In the genomic region with DNA sequence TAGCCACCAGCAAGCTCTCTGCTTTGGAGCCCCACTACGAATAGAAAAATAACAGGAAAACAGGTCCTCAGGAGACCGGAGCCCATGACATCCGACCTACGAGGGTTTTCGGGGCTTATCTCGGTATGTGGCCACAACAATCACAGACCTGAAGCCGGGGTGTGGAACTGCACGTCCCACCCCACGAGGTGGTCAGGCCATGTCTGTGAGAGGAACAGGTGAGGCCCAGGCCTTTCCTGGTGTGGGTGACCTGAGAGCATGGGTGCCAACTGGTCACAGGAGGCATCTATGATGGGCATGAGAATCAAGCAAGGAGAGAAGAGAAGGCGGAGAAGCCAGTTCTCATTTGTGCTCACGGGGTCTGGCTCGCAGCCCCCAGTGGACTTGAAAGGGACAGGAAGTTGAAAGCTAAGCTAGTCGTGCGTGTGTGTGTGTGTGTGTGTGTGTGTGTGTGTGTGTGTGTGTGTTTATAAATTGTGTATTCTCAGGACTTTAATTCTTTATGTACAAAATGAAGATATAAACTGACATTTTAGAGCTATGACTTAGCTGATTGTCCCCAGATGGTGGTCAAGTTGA, we compare ENCODE assay signal across 12 mouse cellular contexts.
DNase-seq lines count a peak whose midpoint lies in the region; ATAC-seq and TF ChIP-seq lines count a peak whose summit lies in the region.
"Had no signal": no experiment of that assay in that cellular context is flagged by ENCODE, and none has a peak within 500 bp of the region (broad histone marks: within the 10 kb centered on the region; RNA-seq: fewer than 3 reads in every experiment).

No protein-coding gene starts in this region.

- H3K9me3 ChIP-seq in hindbrain, embryonic 10.5 days, result no peaks in the 10 kb centered on the region
- no peaks in the 10 kb centered on the region for H3K9me3 ChIP-seq in hindbrain, embryonic 16.5 days (ENCODE audit: control insufficient read depth, low read length)
- no peaks in the 10 kb centered on the region for H3K9me3 ChIP-seq in midbrain, embryonic 11.5 days (ENCODE audit: control insufficient read depth, low read length)
- no peaks in the 10 kb centered on the region for H3K9me3 ChIP-seq in midbrain, embryonic 14.5 days (ENCODE audit: control insufficient read depth, low read length)
- no peaks in the 10 kb centered on the region for H3K9me3 ChIP-seq in intestine, embryonic 16.5 days (ENCODE audit: control insufficient read depth, low read length)

- no peak for DNase-seq in hindbrain, embryonic 10.5 days (ENCODE audit: low spot score)
- peak; percentile 69 for DNase-seq in midbrain, embryonic 11.5 days (ENCODE audit: low spot score, missing footprints)
- DNase-seq in midbrain, embryonic 14.5 days, result no peak
- no peak for DNase-seq in spleen, postnatal 4 days (ENCODE audit: low spot score in 2 of 2)
- DNase-seq: adrenal gland, adult 8-10 months; B cell, adult 2 months; cerebellum, adult 2 months; right cerebral cortex, postnatal 14 days had no signal

- H3K4me1 ChIP-seq in hindbrain, embryonic 10.5 days (replicated peaks), result no peaks in the 10 kb centered on the region
- H3K4me1 ChIP-seq in hindbrain, embryonic 16.5 days (ENCODE audit: control insufficient read depth, insufficient read depth, low read depth, low read length), result no peaks in the 10 kb centered on the region; the same call in 1 of the 2 replicates
- no peaks in the 10 kb centered on the region for H3K4me1 ChIP-seq in midbrain, embryonic 11.5 days (ENCODE audit: control insufficient read depth, insufficient read depth, low read length)
- no peaks in the 10 kb centered on the region for H3K4me1 ChIP-seq in midbrain, embryonic 14.5 days (ENCODE audit: control insufficient read depth, insufficient read depth, low read length)
- no peaks in the 10 kb centered on the region for H3K4me1 ChIP-seq in small intestine, adult 2 months (ENCODE audit: control insufficient read depth, insufficient read depth, insufficient read length, low read length)
- peaks cover 5% of the 10 kb centered on the region; the same call in 1 of the 2 replicates for H3K4me1 ChIP-seq in intestine, embryonic 16.5 days (ENCODE audit: control insufficient read depth, insufficient read depth, low read length)

- no peak for TF ChIP-seq CTCF in small intestine, adult 2 months (IDR thresholded peaks at IDR 0.05; ENCODE audit: extremely low read depth, insufficient read length, insufficient replicate concordance, low read depth, low read length)

- ATAC-seq in hindbrain, embryonic 16.5 days, result no peak
- ATAC-seq in midbrain, embryonic 11.5 days (ENCODE audit: low FRiP score), result no peak
- no peak for ATAC-seq in midbrain, embryonic 14.5 days (ENCODE audit: low FRiP score, low TSS enrichment)
- ATAC-seq in hematopoietic stem cell, adult 5-6 weeks (replicated peaks in 1 of 2; ENCODE audit: insufficient read depth in 1 of 2, low FRiP score in 2 of 2, low TSS enrichment in 1 of 2, low read depth in 1 of 2, poor library complexity in 2 of 2, severe bottlenecking in 2 of 2), result peak; percentile 17 to 27; a peak in 3 of 4 replicates
- no peak for ATAC-seq in intestine, embryonic 16.5 days

- no peak overlapping the region for H3K4me2 ChIP-seq in hindbrain, embryonic 16.5 days (ENCODE audit: low read length)
- H3K4me2 ChIP-seq in midbrain, embryonic 11.5 days, result no peak overlapping the region
- no peak overlapping the region for H3K4me2 ChIP-seq in midbrain, embryonic 14.5 days (ENCODE audit: low read length)
- H3K4me2 ChIP-seq in intestine, embryonic 16.5 days (ENCODE audit: low read depth, low read length), result no peak overlapping the region

- H3K27ac ChIP-seq in hindbrain, embryonic 10.5 days, result 0 out of 2 replicates have a peak overlapping the region, but pooled peaks have one; percentile 23
- no peak overlapping the region for H3K27ac ChIP-seq in hindbrain, embryonic 16.5 days (ENCODE audit: low read depth, low read length)
- H3K27ac ChIP-seq in midbrain, embryonic 11.5 days (ENCODE audit: low read depth, low read length), result no peak overlapping the region
- H3K27ac ChIP-seq in midbrain, embryonic 14.5 days (replicated peaks; ENCODE audit: low read depth, low read length), result no peak overlapping the region
- H3K27ac ChIP-seq in small intestine, adult 2 months (ENCODE audit: insufficient read depth, low read depth, low read length), result peak overlapping the region; percentile 26; the same call in 1 of the 2 replicates
- no peak overlapping the region; the same call in 1 of the 2 replicates for H3K27ac ChIP-seq in intestine, embryonic 16.5 days (ENCODE audit: low read length)

- H3K27me3 ChIP-seq in hindbrain, embryonic 10.5 days (ENCODE audit: insufficient read depth, poor library complexity, severe bottlenecking), result no peaks in the 10 kb centered on the region
- H3K27me3 ChIP-seq in hindbrain, embryonic 16.5 days (replicated peaks; ENCODE audit: control insufficient read depth, insufficient read depth, low read length), result no peaks in the 10 kb centered on the region
- no peaks in the 10 kb centered on the region for H3K27me3 ChIP-seq in midbrain, embryonic 11.5 days (ENCODE audit: control insufficient read depth, insufficient read depth, low read length)
- H3K27me3 ChIP-seq in midbrain, embryonic 14.5 days (ENCODE audit: control insufficient read depth, insufficient read depth, low read length), result no peaks in the 10 kb centered on the region
- no peaks in the 10 kb centered on the region for H3K27me3 ChIP-seq in small intestine, adult 2 months (ENCODE audit: control insufficient read depth, insufficient read depth, low read length)
- no peaks in the 10 kb centered on the region for H3K27me3 ChIP-seq in intestine, embryonic 16.5 days (replicated peaks; ENCODE audit: control insufficient read depth, insufficient read depth, low read length)

- no peak for TF ChIP-seq POLR2A in small intestine, adult 2 months (IDR thresholded peaks at IDR 0.05; ENCODE audit: low read depth, low read length)

- H3K36me3 ChIP-seq in hindbrain, embryonic 10.5 days, result no peaks in the 10 kb centered on the region
- H3K36me3 ChIP-seq in hindbrain, embryonic 16.5 days (ENCODE audit: control insufficient read depth, insufficient read depth, low read length), result no peaks in the 10 kb centered on the region
- H3K36me3 ChIP-seq in midbrain, embryonic 11.5 days (ENCODE audit: control insufficient read depth, insufficient read depth, low read length), result no peaks in the 10 kb centered on the region
- H3K36me3 ChIP-seq in midbrain, embryonic 14.5 days (ENCODE audit: control insufficient read depth, insufficient read depth, low read length), result no peaks in the 10 kb centered on the region
- no peaks in the 10 kb centered on the region for H3K36me3 ChIP-seq in small intestine, adult 2 months (ENCODE audit: control insufficient read depth, insufficient read depth, low read length)
- H3K36me3 ChIP-seq in intestine, embryonic 16.5 days (ENCODE audit: control insufficient read depth, insufficient read depth, low read length), result no peaks in the 10 kb centered on the region

- H3K9ac ChIP-seq in hindbrain, embryonic 16.5 days (ENCODE audit: low read depth, low read length), result no peak overlapping the region
- no peak overlapping the region for H3K9ac ChIP-seq in midbrain, embryonic 11.5 days (ENCODE audit: low read length)
- no peak overlapping the region for H3K9ac ChIP-seq in midbrain, embryonic 14.5 days (replicated peaks; ENCODE audit: low read length)
- no peak overlapping the region for H3K9ac ChIP-seq in intestine, embryonic 16.5 days (ENCODE audit: low read depth, low read length)

- H3K4me3 ChIP-seq in hindbrain, embryonic 10.5 days, result no peak overlapping the region
- H3K4me3 ChIP-seq in hindbrain, embryonic 16.5 days (ENCODE audit: low read length), result no peak overlapping the region
- H3K4me3 ChIP-seq in midbrain, embryonic 11.5 days (ENCODE audit: low read depth, low read length), result no peak overlapping the region
- no peak overlapping the region for H3K4me3 ChIP-seq in midbrain, embryonic 14.5 days (replicated peaks; ENCODE audit: low read depth, low read length)
- H3K4me3 ChIP-seq in small intestine, adult 2 months (ENCODE audit: low read depth, low read length), result no peak overlapping the region
- H3K4me3 ChIP-seq in intestine, embryonic 16.5 days (ENCODE audit: low read length), result no peak overlapping the region

- 80% methylated on average over 14 of the region's 14 CpGs for WGBS in hindbrain, embryonic 10.5 days
- 81% methylated on average over 14 of the region's 14 CpGs for WGBS in hindbrain, embryonic 16.5 days
- whole genome bisulfite sequencing in midbrain, embryonic 11.5 days, result 70% methylated on average over 14 of the region's 14 CpGs
- 77% methylated on average over 14 of the region's 14 CpGs for WGBS in midbrain, embryonic 14.5 days
- WGBS in small intestine, adult 2 months, result 77% methylated on average over 14 of the region's 14 CpGs
- 78% methylated on average over 14 of the region's 14 CpGs for WGBS in intestine, embryonic 16.5 days

Comparison
In these comparisons a context has a peak if more than half of its experiments do, and no peak if none do; other contexts are left out.
1. H3K27ac ChIP-seq: peak in hindbrain, embryonic 10.5 days (single experiment) and small intestine, adult 2 months (single experiment); none in hindbrain, embryonic 16.5 days (single experiment), midbrain, embryonic 11.5 days (single experiment), midbrain, embryonic 14.5 days (single experiment) and intestine, embryonic 16.5 days (single experiment).
2. ATAC-seq: peak in hematopoietic stem cell, adult 5-6 weeks (2 of 2); none in hindbrain, embryonic 16.5 days (single experiment), midbrain, embryonic 11.5 days (single experiment), midbrain, embryonic 14.5 days (single experiment) and intestine, embryonic 16.5 days (single experiment).